Mouse (Mus musculus): ENCODE measurements around the gene Wdfy1.
A peak's percentile ranks its signal among the peaks of the same experiment; 100 is the strongest.

Wdfy1 gene

GRCm38 (mm10) chr1:79711147-79712126, 64.5 kb downstream of the Wdfy1 start:
- DNase-seq (ENCODE audit: low spot score): no peak

GRCm38 (mm10) chr1:79710678-79711077, 65.3 kb downstream of the Wdfy1 start:
- no peak for DNase-seq (ENCODE audit: low spot score)

DNA sequence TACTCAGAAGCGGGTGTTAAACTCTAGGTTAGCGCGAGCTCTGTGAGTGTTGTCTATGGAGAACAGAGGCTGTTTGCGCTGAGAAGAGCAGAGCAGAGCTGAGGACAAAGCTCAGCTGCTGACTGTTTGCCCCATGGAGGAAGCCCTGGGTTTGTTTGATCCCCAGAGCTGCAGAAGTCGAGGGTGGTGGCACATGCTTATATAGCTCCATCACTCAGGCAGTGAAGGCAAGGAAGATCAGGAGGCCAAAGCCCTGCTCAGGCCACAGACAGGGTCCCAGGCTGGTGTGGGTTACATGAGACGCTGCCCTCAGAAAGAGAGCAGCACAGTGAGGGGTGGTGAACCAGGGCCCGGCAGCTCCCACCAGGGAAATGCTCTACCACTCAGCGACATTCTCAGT, 65.7 kb downstream of the Wdfy1 start:
- no peak for DNase-seq (ENCODE audit: low spot score)

- DNase-seq (ENCODE audit: low spot score): no peak
Measured at GRCm38 (mm10) chr1:79707383-79707782, 68.6 kb downstream of the Wdfy1 start.

- DNase-seq (ENCODE audit: low spot score): no peak
Measured at GRCm38 (mm10) chr1:79706707-79707106, 69.2 kb downstream of the Wdfy1 start.

DNA sequence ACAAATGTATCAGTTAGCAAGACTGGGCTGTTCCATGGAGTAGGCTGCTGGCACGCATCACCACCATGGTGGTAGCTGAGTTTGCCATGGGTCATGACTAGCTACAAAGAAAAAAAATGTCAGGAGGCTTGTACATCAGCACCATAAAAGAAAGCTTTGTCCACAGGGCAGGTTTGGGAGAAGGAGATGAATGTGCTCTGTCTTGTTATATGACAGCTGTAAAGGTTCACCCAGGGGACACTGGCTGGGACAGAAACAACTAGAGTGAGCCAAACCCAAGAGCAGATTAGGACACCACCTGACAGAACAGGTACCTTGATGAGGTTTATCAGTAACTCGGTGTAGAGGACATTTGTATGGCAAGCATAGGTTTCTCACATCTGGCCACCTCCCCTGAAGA, 71.3 kb downstream of the Wdfy1 start:
- no peak for DNase-seq (ENCODE audit: low spot score)

DNA sequence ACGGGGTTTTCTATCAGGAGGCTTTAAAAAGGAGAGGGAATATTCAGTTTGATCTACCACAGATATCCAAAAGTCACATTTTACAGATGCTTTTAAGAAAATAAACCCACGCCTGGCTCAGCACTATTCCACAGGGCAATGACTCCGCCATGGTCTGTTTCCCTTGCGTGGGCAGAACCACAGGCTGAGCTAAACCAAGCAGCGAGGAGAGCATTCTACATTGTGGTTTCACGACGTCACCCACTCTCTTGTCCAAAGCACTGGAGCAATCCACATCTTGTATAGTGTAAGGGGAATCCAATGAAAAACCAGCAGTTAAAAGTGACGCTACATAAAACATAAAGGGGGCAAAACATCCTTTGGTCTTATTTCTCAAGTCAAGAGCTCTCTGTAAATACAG, 72.4 kb downstream of the Wdfy1 start:
- no peak for DNase-seq (ENCODE audit: low spot score)

DNA sequence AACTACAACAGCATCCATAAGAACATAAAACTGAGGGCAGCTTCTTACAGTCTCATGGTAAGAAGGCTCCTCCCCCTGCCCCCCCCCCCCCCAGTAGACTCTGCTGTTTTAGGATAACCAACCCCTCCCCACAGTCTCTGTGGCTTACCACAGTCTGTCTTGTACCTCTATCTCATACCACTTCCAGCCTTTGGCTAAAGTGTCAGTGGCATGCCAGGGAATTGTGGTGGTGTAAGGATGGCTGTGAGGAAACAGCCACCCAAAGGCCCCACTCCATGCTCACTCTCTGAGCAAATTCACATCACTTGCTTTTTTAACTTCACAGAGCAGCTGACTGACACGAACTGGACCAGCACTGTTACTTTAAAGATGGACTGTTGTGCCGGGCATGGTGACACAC, 77.4 kb downstream of the Wdfy1 start:
- DNase-seq (ENCODE audit: low spot score): no peak

DNA sequence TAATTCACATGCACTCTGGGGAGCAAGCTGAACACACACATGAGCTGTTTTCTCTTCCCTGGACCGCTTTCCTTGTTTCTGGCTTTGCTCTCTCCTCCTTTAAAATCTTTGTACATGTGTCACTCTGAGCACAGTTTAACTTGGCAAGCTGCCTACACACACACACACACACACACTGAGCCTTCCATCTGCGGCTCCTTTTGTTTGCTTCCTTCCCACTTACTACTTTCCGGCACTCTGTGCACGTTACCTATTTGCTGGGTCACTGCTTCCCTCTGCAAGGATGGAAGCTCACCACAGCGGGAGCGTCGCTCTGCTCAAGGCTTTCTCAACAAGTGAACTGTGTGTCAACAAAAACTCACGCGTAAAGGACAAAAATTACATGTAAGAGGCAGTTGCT, 78.6 kb downstream of the Wdfy1 start:
- DNase-seq (ENCODE audit: low spot score): no peak

DNA sequence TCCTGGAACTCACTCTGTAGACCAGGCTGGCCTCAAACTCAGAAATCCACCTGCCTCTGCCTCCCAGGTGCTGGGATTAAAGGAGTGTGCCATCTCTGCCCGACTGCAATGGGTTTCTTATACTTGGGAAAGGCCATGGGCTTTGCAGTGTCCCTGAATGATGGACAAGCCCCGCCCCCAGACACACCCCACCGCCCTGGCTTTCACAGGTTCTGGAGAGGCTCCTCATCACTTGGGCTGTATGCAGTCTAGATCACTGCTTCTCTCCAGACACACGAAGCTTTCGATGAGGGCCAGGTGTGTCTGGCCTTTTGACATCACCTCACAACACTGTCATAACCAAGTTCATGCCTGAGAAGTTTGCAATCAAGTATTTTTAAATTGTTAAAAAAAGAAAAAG, 79.0 kb downstream of the Wdfy1 start:
- no peak for DNase-seq (ENCODE audit: low spot score)

GRCm38 (mm10) chr1:79692482-79692881, 83.5 kb downstream of the Wdfy1 start:
- no peak for DNase-seq (ENCODE audit: low spot score)

DNA sequence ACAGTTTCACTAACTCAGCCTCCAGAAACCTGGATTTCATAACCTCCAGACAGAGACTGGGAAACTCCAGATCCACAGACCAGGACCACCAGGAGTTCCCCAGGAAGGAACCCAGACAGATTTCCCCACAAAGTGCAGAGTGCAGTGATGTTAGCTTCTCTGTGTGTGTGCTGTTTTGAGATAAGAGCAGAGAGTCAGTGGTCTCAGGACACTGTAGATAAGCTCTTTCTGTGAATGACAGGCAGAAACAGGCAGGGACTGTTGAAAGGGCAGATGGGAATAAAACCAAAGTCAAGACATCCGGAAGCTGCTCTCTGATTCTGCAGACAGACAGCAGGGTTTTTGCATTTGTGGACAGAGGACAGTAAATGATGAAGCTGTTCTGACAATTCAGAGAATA, 88.7 kb downstream of the Wdfy1 start:
- no peak for DNase-seq (ENCODE audit: low spot score)

- no peak for DNase-seq (ENCODE audit: low spot score)
Measured at GRCm38 (mm10) chr1:79684027-79684426, 91.9 kb downstream of the Wdfy1 start.

GRCm38 (mm10) chr1:79682936-79683335, 93.0 kb downstream of the Wdfy1 start:
- DNase-seq (ENCODE audit: low spot score): no peak

DNA sequence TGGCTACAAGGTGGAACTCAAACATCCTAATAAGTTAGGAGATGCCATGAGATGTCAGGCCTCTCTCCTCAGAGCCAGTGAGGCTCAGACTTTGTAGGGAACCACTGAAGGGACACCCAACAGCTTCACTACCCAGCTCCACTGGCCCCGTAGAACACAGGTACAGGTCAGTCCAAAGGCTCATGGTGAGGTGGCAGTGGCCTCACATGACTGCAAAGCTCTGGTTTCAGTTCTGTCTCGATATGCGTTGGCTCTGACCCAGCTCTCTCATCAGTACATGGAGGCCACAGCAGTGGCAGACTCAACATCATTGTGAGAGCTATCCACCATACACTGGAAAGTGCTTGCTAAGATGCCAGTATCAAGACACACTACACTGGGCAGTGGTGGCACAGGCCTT, 95.2 kb downstream of the Wdfy1 start:
- no peak for DNase-seq (ENCODE audit: low spot score)

DNA sequence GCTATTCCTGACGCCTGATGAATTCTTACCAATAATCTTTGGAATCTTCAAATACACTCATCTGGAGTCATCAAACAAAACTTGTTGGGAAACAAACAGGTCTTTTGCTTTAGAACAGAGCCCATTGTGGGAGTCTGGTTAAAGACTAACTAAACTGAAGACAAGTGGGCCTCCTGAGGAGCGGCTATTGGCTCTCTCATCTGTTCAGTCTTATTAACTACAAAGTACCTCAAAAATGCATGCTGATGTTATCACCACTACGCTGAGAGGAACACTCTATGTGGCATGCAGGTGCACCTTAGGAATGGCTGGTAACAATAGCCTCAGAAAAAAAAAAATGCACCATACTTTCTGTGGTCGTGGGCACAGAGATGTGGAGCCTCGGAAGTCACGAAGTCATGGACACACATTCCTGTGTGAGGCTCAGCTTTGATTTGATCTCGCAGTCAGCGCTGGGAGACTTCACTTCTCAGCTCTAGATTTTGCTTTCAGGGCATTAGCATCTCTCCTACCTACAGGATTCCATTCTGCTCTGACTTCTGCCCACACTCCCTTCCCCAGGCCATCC, 97.7 kb downstream of the Wdfy1 start:
- no peak for DNase-seq (ENCODE audit: low spot score)

- DNase-seq (ENCODE audit: low spot score): no peak
Measured at GRCm38 (mm10) chr1:79675716-79676115, 100.2 kb downstream of the Wdfy1 start.

DNA sequence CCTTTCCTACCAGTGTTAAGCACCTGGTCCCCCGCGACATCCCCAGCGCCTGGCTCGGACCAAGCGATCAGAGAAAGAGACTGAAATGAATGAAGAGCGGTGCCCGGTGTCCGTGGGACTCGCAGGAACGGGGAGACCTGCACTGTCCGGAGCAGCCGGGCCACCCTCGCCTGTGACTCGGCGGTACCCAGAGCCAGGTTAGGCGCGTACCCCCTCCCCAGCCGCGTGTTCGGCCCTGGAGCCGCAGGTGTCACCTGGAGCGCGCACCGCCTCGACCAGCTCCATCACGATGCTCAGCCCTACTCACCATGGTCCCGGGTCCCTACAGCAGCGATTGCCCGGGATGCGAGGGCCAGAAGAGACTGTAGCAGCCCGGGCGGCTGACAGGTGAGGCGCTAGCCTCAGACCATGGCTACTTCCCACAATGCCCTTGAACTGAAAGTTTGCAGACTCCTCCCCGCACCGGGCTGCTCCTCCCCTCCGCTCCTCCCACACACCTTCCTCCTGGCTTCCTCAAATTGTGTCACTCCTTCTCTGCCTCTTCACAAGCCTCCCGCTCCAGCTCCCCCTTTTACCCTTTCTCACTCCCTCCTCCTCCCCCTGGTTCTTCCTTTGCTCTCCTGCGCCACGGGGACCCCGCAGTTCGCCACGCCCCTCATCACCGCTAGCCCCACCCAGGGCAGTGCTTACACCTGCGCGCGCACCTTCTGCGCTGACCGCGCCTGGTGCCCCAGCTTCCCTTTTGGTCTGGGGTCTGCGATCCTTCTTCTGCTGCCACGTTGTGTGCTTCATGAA, 104.2 kb downstream of the Wdfy1 start, which contains the start of gene Ap1s3:
Gene Ap1s3, minus strand, starts transcription at position 430 of the 795 bp plus-strand sequence.
- peak; percentile 81 for DNase-seq (ENCODE audit: low spot score)

- no peak for DNase-seq (ENCODE audit: low spot score)
Measured at GRCm38 (mm10) chr1:79671196-79671542, 104.8 kb downstream of the Wdfy1 start.

- DNase-seq (ENCODE audit: low spot score): no peak
Measured at GRCm38 (mm10) chr1:79669419-79669974, 106.4 kb downstream of the Wdfy1 start.

- DNase-seq (ENCODE audit: low spot score): no peak
Measured at GRCm38 (mm10) chr1:79664911-79665310, 111.0 kb downstream of the Wdfy1 start.

DNA sequence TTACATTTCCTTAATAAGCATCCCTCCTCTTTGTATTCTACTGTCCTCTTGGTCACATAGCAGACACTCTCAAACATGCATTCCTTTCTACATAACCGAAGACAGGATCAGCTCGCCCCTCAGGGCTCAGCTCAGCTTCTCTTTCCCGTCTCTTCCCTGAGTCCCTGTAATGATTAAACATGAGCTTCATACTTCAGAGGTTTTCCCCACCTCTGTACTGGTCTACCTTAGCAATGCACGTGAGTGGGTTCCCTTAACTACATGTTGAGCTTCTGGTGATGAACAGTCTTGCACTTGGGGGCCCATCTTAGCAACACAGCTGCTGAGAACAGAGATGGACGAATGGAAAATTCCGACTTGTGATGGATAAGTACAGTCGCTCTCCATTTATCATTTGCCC, 116.3 kb downstream of the Wdfy1 start:
- no peak for DNase-seq (ENCODE audit: low spot score)

Measured in yolk sac, embryonic 10.5 days (tissue).